Mouse (Mus musculus) Patski (cell line): ENCODE measurements at regions not wholly inside any gene's neighbourhood (a gene's known extent, or its start where the extent isn't known, plus 50 kb on each side); places are given as distances from the start of the nearest gene placed in this dataset.

Source experiments
- ATAC-seq: fragments of 100-300 bp; one replicate; pipeline ENCODE4 v1.8.0; 2021
- CTCF ChIA-PET: fragments of 350-600 bp; sonication (Branson Sonifier 250); formaldehyde crosslinking; loops from one replicate; lab custom pipeline; 2022; ENCODE audit warnings: inconsistent platforms; lab: Charles Lee
- POLR2A ChIA-PET: fragments of 350-600 bp; sonication (Branson Sonifier 250); formaldehyde crosslinking; loops from one replicate; lab custom pipeline; 2022; ENCODE audit warnings: antibody characterized with exemption, inconsistent platforms; lab: Charles Lee
- DNase-seq: peaks from one replicate; pipeline ENCODE4 v3.0.0-alpha.2; 2011; ENCODE audit warnings: low read depth, low spot score
- H3K27me3 ChIP-seq: fragments of 371-371 bp; one replicate; pipeline ENCODE4 v1.5.1; 2021
- CTCF ChIP-seq: fragments of 100-300 bp; IDR thresholded peaks from one replicate; pipeline ENCODE4 v1.5.1; 2021
- in situ Hi-C: fragments of 300-500 bp; cut with MboI; formaldehyde crosslinking; loops from 3 replicates; pipeline ENCODE4 v1.11.1; 2018; ENCODE audit warnings: low pct_unique_long_range_greater_than_20kb, mixed read lengths

DNA sequence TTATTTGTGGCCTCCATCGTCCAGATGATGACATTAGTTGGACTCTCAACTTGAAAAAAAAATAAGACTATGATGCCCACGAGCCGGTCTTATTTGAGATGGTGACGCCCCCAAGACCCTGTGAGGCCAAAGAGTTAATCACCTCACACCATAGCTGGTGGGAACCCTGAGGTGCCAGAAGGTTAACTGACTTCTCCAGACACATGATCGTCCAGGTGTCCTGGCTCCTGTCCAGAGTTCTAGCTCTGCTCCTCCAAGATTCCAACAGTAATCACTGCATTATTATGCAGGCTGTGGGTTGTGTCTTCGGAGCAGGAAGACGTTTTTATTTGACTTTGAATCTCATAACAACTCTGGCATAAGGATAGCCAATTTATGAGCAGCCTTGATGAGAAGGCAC lies 490.7 kb downstream of the Adam3 start:
- CTCF ChIA-PET, result interaction anchor here (1.0 kb wide), 1 partner anchor 29 kb away, joined by 3 read pairs; no protein-coding TSS in a partner anchor
- ATAC-seq, result no peak
- no peaks in the 10 kb centered on the region for H3K27me3 ChIP-seq
- no peak for TF ChIP-seq CTCF
- DNase-seq, result peak; percentile 37
- POLR2A ChIA-PET, result no interaction called here
- in situ Hi-C loops, result loop anchor here (25.0 kb wide), 1 partner anchor 302 kb away; no protein-coding TSS in a partner anchor

- POLR2A ChIA-PET, result no interaction called here
- TF ChIP-seq CTCF, result no peak
- ATAC-seq, result no peak
- CTCF ChIA-PET, result interaction anchor here (0.5 kb wide), 1 partner anchor 13 kb away, joined by 3 read pairs; no protein-coding TSS in a partner anchor
- in situ Hi-C loops, result loop anchor here (25.0 kb wide), 1 partner anchor 309 kb away; no protein-coding TSS in a partner anchor
- DNase-seq, result no peak
- H3K27me3 ChIP-seq, result no peaks in the 10 kb centered on the region
Observed at GRCm38 (mm10) chr8:24228148-24228547, 497.5 kb downstream of the Adam3 start.

DNA sequence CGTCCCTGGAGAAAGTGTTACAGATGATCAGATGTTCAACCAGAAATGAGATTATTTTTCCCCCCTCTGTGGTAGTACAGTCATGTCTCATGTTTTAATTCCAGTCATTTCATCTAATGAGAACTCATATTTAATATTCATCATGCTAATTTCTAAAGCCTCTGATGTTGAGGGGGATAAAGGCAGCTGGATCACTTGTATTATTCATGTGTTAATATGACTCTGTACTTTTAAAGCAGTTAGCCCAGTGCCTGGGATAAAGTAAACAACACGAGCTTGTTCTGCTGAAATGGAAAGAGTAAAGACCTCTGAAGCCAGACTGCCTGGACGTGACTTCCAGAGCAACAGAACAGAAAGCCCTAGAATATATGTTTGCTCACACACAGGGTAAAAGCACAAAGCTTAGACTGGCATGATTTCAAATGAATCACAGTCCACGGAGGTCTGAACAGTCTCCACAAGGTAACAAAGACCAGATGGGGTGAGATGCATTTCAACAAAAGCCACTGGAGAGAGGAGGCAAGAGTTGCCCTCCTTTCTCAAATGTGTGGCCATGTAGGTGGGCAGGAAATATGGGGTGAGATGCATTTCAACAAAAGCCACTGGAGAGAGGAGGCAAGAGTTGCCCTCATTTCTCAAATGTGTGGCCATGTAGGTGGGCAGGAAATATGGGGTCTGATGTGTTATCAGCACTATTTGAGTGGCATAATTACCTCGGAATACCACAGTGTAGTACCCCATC lies 498.1 kb downstream of the Adam3 start:
- ChIA-PET POLR2A (no interaction called here), CTCF (no interaction called here)
- TF ChIP-seq CTCF, result no peak
- no peak for DNase-seq
- H3K27me3 ChIP-seq, result no peaks in the 10 kb centered on the region
- in situ Hi-C loops, result loop anchor here (25.0 kb wide), 1 partner anchor 310 kb away; no protein-coding TSS in a partner anchor
- ATAC-seq, result no peak

DNA sequence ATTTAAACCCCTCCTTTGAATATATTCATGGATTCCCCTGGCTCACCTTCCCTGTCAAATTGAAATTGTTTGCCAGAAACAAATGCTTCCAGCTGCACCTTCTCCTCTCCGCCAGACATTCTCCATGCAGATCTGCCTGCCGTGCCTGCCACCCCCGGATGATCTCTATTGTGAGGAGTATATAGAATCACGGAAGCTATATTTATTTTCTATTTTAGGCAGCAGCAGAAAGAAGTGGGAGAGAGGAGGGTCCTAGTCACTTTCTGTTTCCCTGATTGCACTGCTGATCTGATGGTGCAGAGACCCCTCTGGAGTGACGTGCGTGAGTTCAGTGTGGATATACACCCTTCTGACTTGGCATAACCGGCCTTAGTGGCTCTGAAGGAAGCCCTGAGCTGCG lies 505.4 kb downstream of the Adam3 start:
- no peak for TF ChIP-seq CTCF
- DNase-seq (no peak), ATAC-seq (no peak)
- CTCF ChIA-PET, result no interaction called here
- POLR2A ChIA-PET, result no interaction called here
- in situ Hi-C loops, result no loop called here
- H3K27me3 ChIP-seq, result no peaks in the 10 kb centered on the region

DNA sequence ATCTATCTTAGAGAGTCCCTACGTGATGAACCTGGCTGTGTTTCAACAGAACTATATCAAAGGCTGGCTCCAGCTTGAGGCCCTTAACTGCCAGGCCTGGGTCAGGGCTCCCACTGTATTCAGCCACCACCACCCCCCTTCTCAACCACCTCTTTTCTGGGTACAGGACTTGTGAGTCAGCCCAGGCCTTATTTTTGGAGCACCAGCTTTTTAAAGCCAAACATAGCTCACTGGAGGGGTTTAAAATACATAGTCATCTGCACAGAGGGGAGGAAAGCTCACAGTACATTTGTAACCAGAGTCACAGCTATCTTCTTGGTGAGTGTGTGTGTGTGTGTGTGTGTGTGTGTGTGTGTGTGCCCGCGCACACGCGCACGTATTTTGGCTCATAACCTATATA lies 509.0 kb downstream of the Adam3 start:
- in situ Hi-C loops, result no loop called here
- no peaks in the 10 kb centered on the region for H3K27me3 ChIP-seq
- POLR2A ChIA-PET, result interaction anchor here (0.6 kb wide), 1 partner anchor 758 kb away, joined by 3 read pairs; no protein-coding TSS in a partner anchor
- ATAC-seq (no peak), DNase-seq (no peak)
- no peak for TF ChIP-seq CTCF
- CTCF ChIA-PET, result no interaction called here

DNA sequence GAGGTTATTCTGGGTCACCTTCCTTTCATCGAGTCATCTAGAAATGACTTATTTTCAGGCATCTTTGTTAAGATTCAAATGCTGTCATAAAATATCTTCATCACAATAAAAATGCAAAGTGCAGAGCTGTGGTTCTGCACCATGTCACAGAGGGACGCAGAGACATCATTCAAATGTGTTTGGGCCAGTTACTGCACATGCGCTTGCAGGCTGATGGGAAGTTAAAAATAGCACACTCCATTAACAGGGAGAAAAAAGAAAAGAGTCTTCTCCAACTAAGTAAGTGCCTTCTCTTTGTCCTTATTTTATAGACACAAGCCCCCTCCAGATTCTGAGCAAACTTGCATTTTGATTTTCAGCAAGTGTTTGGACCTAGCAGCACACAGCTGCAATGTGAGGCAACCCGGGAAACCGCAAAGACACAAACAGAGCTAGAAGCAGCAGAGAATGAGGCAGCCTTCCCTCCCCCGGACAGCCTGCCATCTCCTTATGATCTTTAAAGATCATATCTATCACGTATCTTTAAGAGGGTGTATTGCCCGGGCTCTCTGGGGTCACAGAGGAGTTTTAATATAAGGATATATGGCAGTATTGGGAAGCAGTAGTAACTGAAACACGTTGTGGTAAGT lies 510.0 kb downstream of the Adam3 start:
- TF ChIP-seq CTCF, result no peak
- in situ Hi-C loops, result no loop called here
- CTCF ChIA-PET, result no interaction called here
- DNase-seq (no peak), ATAC-seq (no peak)
- POLR2A ChIA-PET, result no interaction called here
- no peaks in the 10 kb centered on the region for H3K27me3 ChIP-seq

- in situ Hi-C loops, result no loop called here
- no peaks in the 10 kb centered on the region for H3K27me3 ChIP-seq
- ChIA-PET POLR2A (no interaction called here), CTCF (interaction anchor here (1.2 kb wide), 1 partner anchor 8 kb away, joined by 3 read pairs; no protein-coding TSS in a partner anchor)
- TF ChIP-seq CTCF, result no peak
- ATAC-seq, result no peak
- no peak for DNase-seq
Observed at GRCm38 (mm10) chr8:24214315-24214714, 511.3 kb downstream of the Adam3 start.

DNA sequence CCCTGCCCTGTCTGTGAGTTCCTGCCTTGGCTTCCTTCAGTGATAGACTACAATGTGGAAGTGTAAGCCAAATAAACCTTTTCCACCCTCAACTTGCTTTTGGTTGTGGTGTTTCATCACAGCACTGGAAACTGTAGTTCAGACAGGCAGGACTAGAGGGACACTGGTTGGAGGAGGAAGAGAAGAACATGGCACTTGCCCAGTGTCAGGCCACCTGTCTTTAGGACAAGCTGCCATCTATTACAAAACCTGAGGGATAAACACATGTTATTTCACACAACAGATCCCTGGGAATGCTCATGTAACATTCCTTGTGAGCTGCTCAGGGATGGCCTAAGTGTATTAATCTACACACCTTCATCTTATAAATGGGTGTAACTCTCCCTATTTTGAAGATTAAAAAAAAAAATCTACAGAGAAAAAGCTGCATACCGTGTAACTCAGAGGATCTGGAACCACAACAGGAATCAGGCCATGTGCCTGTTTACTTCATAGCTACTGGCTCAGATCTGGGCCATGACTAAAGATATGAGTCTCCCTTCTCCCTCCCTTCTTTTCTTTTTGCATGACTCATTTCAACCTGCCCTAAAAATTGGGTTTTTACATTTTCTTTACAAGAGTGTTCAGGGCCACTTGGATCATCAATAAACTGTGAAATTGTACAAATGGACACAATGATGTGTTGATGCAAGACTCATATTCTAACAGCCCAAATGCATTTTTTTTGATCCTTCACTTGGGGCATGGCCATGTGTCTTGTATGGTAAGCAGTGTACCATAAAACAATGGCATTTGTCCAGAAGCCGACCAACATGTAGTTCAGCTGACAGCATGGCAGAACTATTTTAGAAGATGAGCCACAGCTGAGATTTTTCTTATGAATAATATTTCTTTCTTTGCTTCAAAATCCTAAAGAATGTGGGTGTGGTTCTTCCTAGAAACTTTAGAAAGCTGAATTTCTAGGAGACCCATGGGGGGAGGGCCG lies 513.1 kb downstream of the Adam3 start:
- TF ChIP-seq CTCF, result no peak
- DNase-seq (no peak), ATAC-seq (no peak)
- CTCF ChIA-PET, result no interaction called here
- in situ Hi-C loops, result no loop called here
- no peaks in the 10 kb centered on the region for H3K27me3 ChIP-seq
- POLR2A ChIA-PET, result interaction anchor here (0.5 to 0.7 kb wide), 2 partner anchors 37 to 921 kb away, joined by 3 read pairs; no protein-coding TSS in a partner anchor

- in situ Hi-C loops, result no loop called here
- POLR2A ChIA-PET, result no interaction called here
- DNase-seq (no peak), ATAC-seq (no peak)
- no peaks in the 10 kb centered on the region for H3K27me3 ChIP-seq
- CTCF ChIA-PET, result interaction anchor here (1.6 kb wide), 1 partner anchor 14 kb away, joined by 4 read pairs; no protein-coding TSS in a partner anchor
- TF ChIP-seq CTCF, result no peak
Observed at GRCm38 (mm10) chr8:24211091-24211490, 514.6 kb downstream of the Adam3 start.
